Mouse (Mus musculus): ENCODE data around the gene Themis2.

DNA sequence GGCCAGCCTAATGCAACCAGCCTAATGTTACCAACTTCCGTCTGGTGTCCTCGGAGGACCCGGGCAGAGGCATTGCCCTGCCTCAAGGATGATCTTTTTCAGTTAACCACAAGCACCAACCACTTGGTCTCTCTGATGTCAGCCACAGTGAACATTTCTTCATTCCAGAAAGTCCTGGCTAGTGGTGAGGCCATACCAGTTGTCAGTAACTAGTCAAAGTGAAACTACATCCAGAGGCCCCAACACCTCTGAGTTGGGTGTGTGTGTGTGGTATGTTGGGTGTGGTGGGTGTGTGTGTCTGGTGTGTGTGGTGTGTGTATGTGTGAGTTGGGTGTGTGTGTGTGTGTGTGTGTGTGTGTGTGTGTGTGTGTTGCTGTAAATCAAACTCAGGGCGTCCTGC is 47.4 kb downstream of the Themis2 start:
- TF ChIP-seq CTCF (IDR thresholded peaks at IDR 0.05; ENCODE audit: control insufficient read depth, insufficient read depth, insufficient replicate concordance, low read depth, low read length) (no peak), POLR2A (IDR thresholded peaks at IDR 0.05; ENCODE audit: control insufficient read depth, low read depth, low read length) (no peak)
